Mouse (Mus musculus): ENCODE data around the gene Trmt44. TPM values are rescaled to one million over a fixed set of nuclear protein-coding genes. Genes with fewer than 3 reads are reported as not detected.

Gene Trmt44
- polyA plus RNA-seq (2012; rRNA removed; ENCODE audit: low replicate concordance) = 5.4 and 5.6 TPM in 2 replicates

DNA sequence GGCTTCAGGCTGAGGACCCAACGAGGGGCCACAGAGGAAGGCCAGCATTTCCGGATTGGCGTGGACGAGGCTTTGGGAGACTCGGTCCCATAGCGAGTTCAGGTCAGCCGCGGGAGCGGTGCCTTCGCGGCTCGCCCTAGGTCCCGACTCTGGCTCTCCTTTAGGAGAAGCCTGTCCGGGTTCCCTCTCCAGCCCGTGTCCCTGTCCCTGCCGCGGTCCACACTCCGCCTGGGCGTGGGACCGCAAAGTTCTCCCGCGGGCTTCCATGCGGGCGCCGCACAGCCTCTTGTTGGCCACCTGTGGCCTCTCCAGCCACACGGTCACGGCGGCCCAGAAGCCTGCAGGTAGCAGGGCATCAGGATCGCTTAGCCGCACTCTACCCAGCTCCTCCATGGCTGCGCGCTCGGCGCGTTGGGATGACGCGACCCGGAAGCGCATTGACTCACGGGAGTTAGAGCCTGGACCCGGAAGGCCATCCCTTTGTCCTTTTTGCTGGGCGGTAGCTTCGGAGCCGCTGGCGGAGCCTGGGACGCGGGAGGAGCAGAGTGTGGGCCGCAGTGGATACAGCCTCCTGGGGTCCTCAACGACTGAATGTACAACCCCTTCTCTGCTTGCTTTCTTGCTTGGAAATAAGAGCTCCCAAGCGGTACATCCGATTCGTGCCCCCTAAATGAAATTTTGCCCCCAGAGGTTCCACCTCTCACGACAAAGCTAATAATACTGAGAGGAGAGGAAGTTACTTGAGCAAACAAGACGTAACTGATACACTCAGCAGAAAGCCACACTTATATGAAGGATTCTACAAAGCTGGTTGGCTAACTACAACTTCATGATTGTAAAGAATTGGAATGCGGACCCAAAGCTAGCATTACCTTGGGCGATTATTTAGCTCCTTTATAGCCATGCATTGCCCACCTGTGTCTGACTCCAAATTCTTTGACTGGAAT lies at the start of gene Trmt44:
Gene Trmt44 (minus strand): TSS at position 418 of the 947 bp plus-strand sequence.

GRCm38 (mm10) chr5:35582445-35583220 lies 7.8 kb upstream of the Trmt44 start, which contains the start of gene Acox3:
Gene Acox3, plus strand, starts transcription at chr5:35583040.

GRCm38 (mm10) chr5:35525469-35526123 lies 49.3 kb downstream of the Trmt44 start, which contains the start of gene Cpz:
Gene Cpz, minus strand, starts transcription at chr5:35525698.

Other genes with a start within 250 kb of the Trmt44 start
- gene Hmx1, start 186.0 kb downstream of the Trmt44 start, polyA plus RNA-seq (2012; rRNA removed; ENCODE audit: low replicate concordance) = not detected in 2 replicates
- 20.7 and 28.5 TPM in 2 replicates for gene Cpz, start 49.4 kb downstream of the Trmt44 start, polyA plus RNA-seq (2012; rRNA removed; ENCODE audit: low replicate concordance)
- 43.5 and 54.1 TPM in 2 replicates for gene Acox3, start 8.0 kb upstream of the Trmt44 start, polyA plus RNA-seq (2012; rRNA removed; ENCODE audit: low replicate concordance)
- gene Htra3, start 104.7 kb upstream of the Trmt44 start, polyA plus RNA-seq (2012; rRNA removed; ENCODE audit: low replicate concordance) = 347 and 526 TPM in 2 replicates
- 17.1 and 25.6 TPM in 2 replicates for gene Sh3tc1, start 164.9 kb upstream of the Trmt44 start, polyA plus RNA-seq (2012; rRNA removed; ENCODE audit: low replicate concordance)
- 12.6 and 23.9 TPM in 2 replicates for gene Ablim2, start 182.8 kb upstream of the Trmt44 start, polyA plus RNA-seq (2012; rRNA removed; ENCODE audit: low replicate concordance)